Mouse (Mus musculus) heart, embryonic 10.5 days (tissue): ENCODE data around the gene Kng1. TPM values are rescaled to one million over a fixed set of nuclear protein-coding genes. Genes with fewer than 3 reads are reported as not detected.
A peak's percentile ranks its signal among the peaks of the same experiment; 100 is the strongest.
"Not testable (repeated sequence)": the region's sequence is repeated elsewhere in the genome, so short reads cannot be mapped to it uniquely, and the experiment has no call there.

Experiments used
- DNase-seq: peaks from one replicate; pipeline ENCODE4 v3.0.0-alpha.2; 2017; ENCODE audit warnings: low spot score
- H3K27ac ChIP-seq: fragments of 300-500 bp; sonication (generic); 2 replicates; pipeline ENCODE4 v1.5.1; 2016; ENCODE audit warnings: mild to moderate bottlenecking
- H3K27me3 ChIP-seq: fragments of 300-500 bp; sonication (generic); 2 replicates; pipeline ENCODE4 v1.6.1; 2016; ENCODE audit warnings: mild to moderate bottlenecking; ENCODE audit not compliant: poor library complexity, insufficient read depth, severe bottlenecking
- H3K36me3 ChIP-seq: fragments of 300-500 bp; sonication (generic); 2 replicates; pipeline ENCODE4 v1.6.1; 2016; ENCODE audit warnings: mild to moderate bottlenecking, moderate library complexity
- H3K4me1 ChIP-seq: fragments of 300-500 bp; sonication (generic); 2 replicates; pipeline ENCODE4 v1.6.1; 2016; ENCODE audit warnings: mild to moderate bottlenecking
- H3K4me3 ChIP-seq: fragments of 300-500 bp; sonication (generic); 2 replicates; pipeline ENCODE4 v1.5.1; 2016; ENCODE audit warnings: mild to moderate bottlenecking, moderate library complexity
- H3K9me3 ChIP-seq: fragments of 300-500 bp; sonication (generic); 2 replicates; pipeline ENCODE4 v1.6.1; 2016; ENCODE audit warnings: mild to moderate bottlenecking, moderate library complexity
- WGBS: fragments of 180-500 bp; shearing (Covaris S2); methylation state at CpG from one replicate; pipeline ENCODE4 v1.1.7; 2016; 5-methylcytosine and 5-hydroxymethylcytosine counted together
- polyA plus RNA-seq: library from polyadenylated mRNA; unstranded; fragments of >200 nt; fragmentation: Nextera tagmentation; extraction: Ambion mirVana; gene quantifications from 2 replicates; pipeline ENCODE4 v1.2.1, GENCODE M21; 2016

Gene Kng1
- polyA plus RNA-seq, 1 experiment from 2014 or later = 5.1 TPM

DNA sequence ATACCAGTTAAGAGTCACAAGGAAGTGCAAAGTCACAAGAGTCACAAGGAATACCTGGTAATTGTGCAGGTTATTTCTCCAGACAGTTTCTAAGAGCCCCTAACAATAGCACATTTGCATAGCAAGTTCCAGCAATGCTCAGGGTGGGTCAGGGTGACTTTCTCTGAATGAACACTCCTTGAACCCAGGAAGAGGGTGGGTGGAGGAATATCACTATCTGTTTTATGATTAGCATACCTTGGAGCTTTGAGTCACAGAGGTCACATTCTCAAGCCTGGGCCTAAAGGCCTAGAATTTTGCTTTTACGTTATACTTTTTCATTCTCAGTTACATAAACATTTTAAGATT is 40.4 kb downstream of the Kng1 start:
- not testable (repeated sequence) for H3K9me3 ChIP-seq, H3K27me3 ChIP-seq, DNase-seq, H3K4me3 ChIP-seq, H3K27ac ChIP-seq, H3K36me3 ChIP-seq
- peaks cover 21% of the 10 kb centered on the region for H3K4me1 ChIP-seq
- WGBS = 92% methylated on average over 1 of the region's 1 CpGs

DNA sequence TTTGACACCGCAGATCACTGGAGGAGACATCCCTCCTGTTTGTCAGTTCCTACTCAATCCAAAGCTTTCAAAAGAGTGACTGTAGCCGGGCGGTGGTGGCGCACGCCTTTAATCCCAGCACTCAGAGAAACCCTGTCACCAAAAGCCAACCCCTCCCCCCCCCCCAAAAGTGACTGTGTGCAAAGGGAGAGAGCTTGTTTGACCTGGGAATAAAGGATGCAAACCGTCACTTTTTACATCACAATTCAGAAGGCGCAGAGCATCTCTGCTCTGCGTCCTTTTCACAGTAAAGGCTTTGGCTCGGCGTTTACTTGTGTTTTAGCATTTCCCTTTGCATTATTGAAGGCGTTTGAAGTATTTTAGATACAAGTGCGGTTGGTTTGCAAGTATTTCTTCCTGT is 42.0 kb downstream of the Kng1 start:
- WGBS = 10% methylated on average over 12 of the region's 12 CpGs

GRCm38 (mm10) chr16:23100099-23100575 is 42.5 kb downstream of the Kng1 start:
- Histone ChIP-seq H3K4me1 (peaks cover 23% of the 10 kb centered on the region), H3K36me3 (no peaks in the 10 kb centered on the region), H3K9me3 (no peaks in the 10 kb centered on the region), H3K27me3 (no peaks in the 10 kb centered on the region), H3K27ac (peak overlapping the region; percentile 85), H3K4me3 (peak overlapping the region; percentile 58)
- DNase-seq = peak; percentile 78
- WGBS = 0% methylated on average over 9 of the region's 9 CpGs

More for the DNA sequence above, 42.0 kb downstream of the Kng1 start:
- Histone ChIP-seq H3K36me3 (no peaks in the 10 kb centered on the region), H3K4me3 (peak overlapping the region; percentile 58), H3K27me3 (no peaks in the 10 kb centered on the region), H3K27ac (peak overlapping the region; percentile 85), H3K4me1 (peaks cover 23% of the 10 kb centered on the region), H3K9me3 (no peaks in the 10 kb centered on the region)
- DNase-seq = no peak

DNA sequence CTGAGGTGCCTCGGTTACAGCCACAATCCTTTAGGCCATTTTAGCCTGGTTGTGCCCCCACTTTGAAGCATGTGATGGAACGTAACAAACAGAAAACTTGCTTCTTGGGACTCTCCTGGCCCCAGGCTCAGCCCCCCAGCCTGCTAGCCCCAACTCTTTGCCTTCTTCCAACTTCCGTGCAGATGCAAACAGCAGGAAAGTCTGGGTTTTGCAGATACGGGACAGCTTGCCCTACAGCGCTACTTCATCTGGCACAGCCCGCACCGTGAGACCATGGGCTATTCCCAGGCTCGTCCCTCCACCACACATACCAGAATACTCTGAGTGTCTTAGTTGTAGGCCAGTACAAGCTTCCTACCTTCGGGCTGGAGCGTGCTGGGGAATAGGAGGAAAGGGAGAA is 42.9 kb downstream of the Kng1 start:
- Histone ChIP-seq H3K27ac (peak overlapping the region; percentile 85), H3K36me3 (no peaks in the 10 kb centered on the region), H3K27me3 (no peaks in the 10 kb centered on the region), H3K9me3 (no peaks in the 10 kb centered on the region), H3K4me1 (peaks cover 23% of the 10 kb centered on the region), H3K4me3 (peak overlapping the region; percentile 58)
- WGBS = 5% methylated on average over 10 of the region's 10 CpGs
- DNase-seq = peak; percentile 77

DNA sequence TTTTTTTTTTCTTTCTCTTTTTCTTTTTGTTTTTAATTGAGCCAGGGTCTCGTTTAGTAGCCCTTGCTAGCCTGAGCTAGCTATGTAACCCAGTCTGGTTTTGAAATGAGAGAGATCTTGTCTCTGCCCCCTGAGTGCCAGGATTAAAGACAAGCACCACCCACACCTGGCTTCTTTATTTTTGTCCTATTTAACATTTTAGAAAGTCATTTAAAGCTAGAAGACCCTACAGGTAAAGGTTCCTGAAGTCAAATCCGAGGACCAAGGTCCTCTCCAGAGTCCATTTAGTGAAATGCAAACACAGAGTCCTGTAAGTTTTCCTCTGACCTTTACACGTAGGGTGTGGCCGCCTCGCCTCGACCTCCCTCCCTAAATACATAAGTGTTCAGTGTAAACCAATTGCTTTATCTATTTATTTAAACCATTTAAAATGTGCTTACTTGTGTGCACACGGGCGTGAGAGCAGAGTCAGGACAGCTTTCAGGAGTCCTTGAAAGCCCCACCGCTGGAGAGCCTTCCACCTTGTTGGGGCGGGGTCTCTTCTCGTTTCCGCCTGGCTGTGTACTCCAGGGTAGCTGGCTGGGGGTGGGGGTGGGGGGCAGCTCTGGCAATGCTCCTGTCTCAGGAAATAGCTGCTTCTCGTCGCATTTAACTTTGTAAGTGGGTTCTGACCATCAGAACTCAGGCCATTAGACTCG is 44.8 kb downstream of the Kng1 start:
- no peak for DNase-seq
- H3K4me1 ChIP-seq = peaks cover 23% of the 10 kb centered on the region
- peak overlapping the region; percentile 67 for H3K4me3 ChIP-seq
- peak overlapping the region; percentile 90 for H3K27ac ChIP-seq
- WGBS = 9% methylated on average over 15 of the region's 15 CpGs
- no peaks in the 10 kb centered on the region for H3K9me3 ChIP-seq
- no peaks in the 10 kb centered on the region for H3K27me3 ChIP-seq
- H3K36me3 ChIP-seq = no peaks in the 10 kb centered on the region

GRCm38 (mm10) chr16:23103038-23103745 is 45.5 kb downstream of the Kng1 start:
- Histone ChIP-seq H3K36me3 (peaks cover 1% of the 10 kb centered on the region; the same call in 1 of the 2 replicates), H3K27ac (peak overlapping the region; percentile 90), H3K9me3 (no peaks in the 10 kb centered on the region), H3K27me3 (no peaks in the 10 kb centered on the region), H3K4me1 (peaks cover 23% of the 10 kb centered on the region), H3K4me3 (peak overlapping the region; percentile 67)
- no peak for DNase-seq
- WGBS = 34% methylated on average over 17 of the region's 17 CpGs

GRCm38 (mm10) chr16:23103841-23104240 is 46.2 kb downstream of the Kng1 start:
- Histone ChIP-seq H3K27me3 (no peaks in the 10 kb centered on the region), H3K27ac (no peak overlapping the region), H3K9me3 (no peaks in the 10 kb centered on the region), H3K4me3 (no peak overlapping the region), H3K36me3 (peaks cover 8% of the 10 kb centered on the region), H3K4me1 (peaks cover 23% of the 10 kb centered on the region)
- 67% methylated on average over 2 of the region's 2 CpGs for WGBS
- no peak for DNase-seq

GRCm38 (mm10) chr16:23106121-23106520 is 48.5 kb downstream of the Kng1 start:
- no peak for DNase-seq
- H3K36me3 ChIP-seq = peaks cover 30% of the 10 kb centered on the region
- 70% methylated on average over 7 of the region's 7 CpGs for WGBS
- H3K27ac ChIP-seq = no peak overlapping the region
- peaks cover 12% of the 10 kb centered on the region; the same call in 1 of the 2 replicates for H3K4me1 ChIP-seq
- no peaks in the 10 kb centered on the region for H3K27me3 ChIP-seq
- no peak overlapping the region for H3K4me3 ChIP-seq
- H3K9me3 ChIP-seq = no peaks in the 10 kb centered on the region

GRCm38 (mm10) chr16:23107231-23107942 is 49.7 kb downstream of the Kng1 start, which contains the start of gene Eif4a2:
Gene Eif4a2 (plus strand): TSS chr16:23107444.
- Histone ChIP-seq H3K36me3 (peaks cover 42% of the 10 kb centered on the region), H3K4me3 (peak within 1 kb of the TSS; percentile 96), H3K9me3 (no peaks in the 10 kb centered on the region), H3K27me3 (no peaks in the 10 kb centered on the region), H3K4me1 (peaks cover 12% of the 10 kb centered on the region; the same call in 1 of the 2 replicates), H3K27ac (peak within 1 kb of the TSS; percentile 100)
- peak; percentile 95 for DNase-seq
- WGBS = under 1% methylated on average over 71 of the region's 71 CpGs

DNA sequence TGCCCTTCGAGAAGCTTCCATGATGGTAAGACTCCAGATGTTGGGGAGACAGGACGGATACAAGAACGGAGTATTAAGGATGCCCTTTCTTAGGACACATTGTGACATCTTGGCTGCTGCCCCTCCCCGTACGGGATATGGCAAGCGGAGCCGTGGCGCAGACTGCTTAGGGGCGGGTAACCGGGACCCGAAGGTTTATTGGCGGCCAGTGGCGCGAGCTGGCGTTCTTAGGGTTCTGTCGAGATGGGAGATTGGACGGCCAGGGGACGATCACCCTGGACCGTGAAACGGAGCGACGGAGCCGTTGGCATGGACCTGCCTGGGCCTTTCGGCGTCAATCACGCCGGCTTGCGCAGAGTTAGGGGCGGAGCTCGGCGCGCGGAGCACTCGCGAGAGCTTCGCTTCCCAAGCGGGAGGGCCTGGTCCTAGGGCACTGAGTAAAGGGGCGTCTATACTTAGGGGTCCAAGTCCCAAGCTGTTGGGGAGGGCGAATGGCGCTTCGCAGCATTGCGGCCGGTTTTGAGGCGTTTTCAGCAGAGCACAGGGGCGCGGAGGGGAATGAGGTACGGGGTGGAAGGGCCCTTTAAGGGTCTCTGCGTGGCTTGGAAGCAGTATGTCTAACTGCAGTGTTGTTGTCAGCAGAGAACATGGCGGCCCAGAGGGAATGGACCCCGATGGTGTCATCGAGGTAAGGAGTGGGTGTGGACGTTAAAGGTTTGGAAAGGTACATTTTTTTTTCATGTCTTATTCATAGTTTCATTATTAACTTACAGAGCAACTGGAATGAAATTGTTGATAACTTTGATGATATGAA is 50.5 kb downstream of the Kng1 start:
- peaks cover 50% of the 10 kb centered on the region for H3K36me3 ChIP-seq
- peaks cover 7% of the 10 kb centered on the region; the same call in 1 of the 2 replicates for H3K4me1 ChIP-seq
- H3K27me3 ChIP-seq = no peaks in the 10 kb centered on the region
- peak overlapping the region; percentile 100 for H3K27ac ChIP-seq
- H3K9me3 ChIP-seq = no peaks in the 10 kb centered on the region
- peak overlapping the region; percentile 96 for H3K4me3 ChIP-seq
- under 1% methylated on average over 52 of the region's 52 CpGs for WGBS
- peak; percentile 90 for DNase-seq

GRCm38 (mm10) chr16:23108943-23109342 is 51.3 kb downstream of the Kng1 start:
- Histone ChIP-seq H3K27ac (peak overlapping the region; percentile 100), H3K36me3 (peaks cover 53% of the 10 kb centered on the region), H3K4me1 (peaks cover 6% of the 10 kb centered on the region; the same call in 1 of the 2 replicates), H3K9me3 (no peaks in the 10 kb centered on the region), H3K4me3 (peak overlapping the region; percentile 96), H3K27me3 (no peaks in the 10 kb centered on the region)
- no peak for DNase-seq
- WGBS = 4% methylated on average over 5 of the region's 5 CpGs
